In genomic region chr16:56075222-56076111, GRCm38 (mm10) we compare ENCODE assay signal across 8 mouse cellular contexts. TPM values are rescaled to one million over a fixed set of nuclear protein-coding genes. Genes with fewer than 3 reads are reported as not detected.
A peak's percentile ranks its signal among the peaks of the same experiment; 100 is the strongest.
DNase-seq lines count a peak whose midpoint lies in the region; ATAC-seq lines count a peak whose summit lies in the region.

No protein-coding gene starts in this region.

- peak overlapping the region; percentile 74 for H3K9ac ChIP-seq in intestine, embryonic 15.5 days

- ATAC-seq in intestine, embryonic 15.5 days = peak; percentile 89
- peak; percentile 62 for ATAC-seq in megakaryocyte-erythroid progenitor cell, adult 5-6 weeks (replicated peaks; ENCODE audit: low FRiP score, low TSS enrichment, poor library complexity, severe bottlenecking)

- no peaks in the 10 kb centered on the region for H3K9me3 ChIP-seq in intestine, embryonic 15.5 days

- no peaks in the 10 kb centered on the region for H3K27me3 ChIP-seq in intestine, embryonic 15.5 days (replicated peaks)

- peak; percentile 78 for DNase-seq in adrenal gland, adult 8-10 months
- DNase-seq in embryo, embryonic 11.5 days (ENCODE audit: low read depth, low spot score) = peak; percentile 87
- peak; percentile 81 to 82 for DNase-seq in gastrocnemius, postnatal 36 days
- DNase-seq in left cerebral cortex, postnatal 14 days (ENCODE audit: low spot score in 2 of 2) = peak; percentile 81
- DNase-seq in right cerebral cortex, postnatal 25 days = peak; percentile 83
- DNase-seq in urinary bladder, postnatal 36 days (ENCODE audit: low spot score in 2 of 2) = peak; percentile 75 to 84

- H3K36me3 ChIP-seq in intestine, embryonic 15.5 days = no peaks in the 10 kb centered on the region

- intact Hi-C loops in gastrocnemius, postnatal 36 days (cut with DNase I) = loop anchor here (2.0 kb wide), 1 partner anchor 109 kb away; the partner anchor contains the start of gene Rpl24
- intact Hi-C loops in left cerebral cortex, postnatal 14 days (cut with DNase I) = loop anchor here (5.0 kb wide), 1 partner anchor 38 kb away; the partner anchor contains the start of gene Trmt10c

- peak overlapping the region; percentile 80 for H3K4me3 ChIP-seq in intestine, embryonic 15.5 days (replicated peaks)

- peak overlapping the region; percentile 52 for H3K4me2 ChIP-seq in intestine, embryonic 15.5 days (replicated peaks)

- under 1% methylated on average over 42 of the region's 66 CpGs for WGBS in intestine, embryonic 15.5 days

- peak overlapping the region; percentile 91 for H3K27ac ChIP-seq in intestine, embryonic 15.5 days

- H3K4me1 ChIP-seq in intestine, embryonic 15.5 days (replicated peaks) = 0 out of 2 replicates have a peak, but pooled peaks cover 5% of the 10 kb centered on the region

RNA-seq across cellular contexts. Expression of gene Senp7, which starts 27.3 kb away (rescaled TPM):
- 10 to 100 TPM; 18.0 to 33.3 (median 25.4) TPM for total RNA-seq in adrenal gland, adult 8-10 months (2022)
- total RNA-seq in gastrocnemius, postnatal 36 days (2021) = 10 to 100 TPM; 10.4 to 11.3 TPM
- 21.3 and 21.6 TPM in 2 replicates for polyA plus RNA-seq in intestine, embryonic 15.5 days (2015; fragmentation: Nextera tagmentation; extraction: Ambion mirVana)
- 10 to 100 TPM; 39.5 to 41.1 TPM for total RNA-seq in left cerebral cortex, postnatal 14 days (2021)
- total RNA-seq in megakaryocyte-erythroid progenitor cell, adult 5-6 weeks (2014; fragmentation: Nextera tagmentation) = 51.8 and 77.3 TPM in 2 replicates
- 27.9 and 55.7 TPM in 2 replicates for total RNA-seq in megakaryocyte-erythroid progenitor cell, adult 5-6 weeks (2017)

RNA-seq across cellular contexts. Expression of gene Trmt10c, which starts 37.8 kb away (rescaled TPM):
- 10 to 100 TPM; 16.0 to 19.5 (median 18.7) TPM for total RNA-seq in adrenal gland, adult 8-10 months (2022)
- total RNA-seq in gastrocnemius, postnatal 36 days (2021) = 1 to 10 TPM; 7.3 to 9.9 TPM
- 26.4 and 32.3 TPM in 2 replicates for polyA plus RNA-seq in intestine, embryonic 15.5 days (2015; fragmentation: Nextera tagmentation; extraction: Ambion mirVana)
- 1 to 10 TPM; 8.2 to 9.1 TPM for total RNA-seq in left cerebral cortex, postnatal 14 days (2021)
- 33.1 and 34.0 TPM in 2 replicates for total RNA-seq in megakaryocyte-erythroid progenitor cell, adult 5-6 weeks (2014; fragmentation: Nextera tagmentation)
- total RNA-seq in megakaryocyte-erythroid progenitor cell, adult 5-6 weeks (2017) = 58.8 and 78.1 TPM in 2 replicates

RNA-seq across cellular contexts. Expression of gene Pcnp, which starts 45.9 kb away (rescaled TPM):
- total RNA-seq in adrenal gland, adult 8-10 months (2022) = 100 to 1,000 TPM; 102 to 138 (median 126) TPM
- total RNA-seq in gastrocnemius, postnatal 36 days (2021) = 10 to 100 TPM; 44.4 to 51.0 TPM
- polyA plus RNA-seq in intestine, embryonic 15.5 days (2015; fragmentation: Nextera tagmentation; extraction: Ambion mirVana) = 189 and 209 TPM in 2 replicates
- 100 to 1,000 TPM; 132 to 141 TPM for total RNA-seq in left cerebral cortex, postnatal 14 days (2021)
- total RNA-seq in megakaryocyte-erythroid progenitor cell, adult 5-6 weeks (2014; fragmentation: Nextera tagmentation) = 124 TPM in 2 replicates
- 128 and 165 TPM in 2 replicates for total RNA-seq in megakaryocyte-erythroid progenitor cell, adult 5-6 weeks (2017)

Comparison
In these comparisons a context has a peak if more than half of its experiments do, and no peak if none do; other contexts are left out.
1. Peak in every context shown above with its lines: DNase-seq, ATAC-seq, H3K4me3 ChIP-seq and H3K27ac ChIP-seq.